Mouse (Mus musculus) stomach, embryonic 14.5 days (tissue): Measurements from ENCODE around the gene 4930412O13Rik. TPM values are rescaled to one million over a fixed set of nuclear protein-coding genes. Genes with fewer than 3 reads are reported as not detected.
A peak's percentile ranks its signal among the peaks of the same experiment; 100 is the strongest.

ENCODE experiments used
- ATAC-seq: fragments of 200-750 bp; cut with Nextera tagmentation; 2 replicates; pipeline ENCODE4 v1.8.0; 2017; ENCODE audit warnings: low read depth, moderate TSS enrichment; ENCODE audit not compliant: insufficient number of reproducible peaks, insufficient read depth, low FRiP score
- H3K27ac ChIP-seq: fragments of 300-500 bp; sonication (generic); 2 replicates; pipeline ENCODE4 v1.5.1; 2014; ENCODE audit warnings: mild to moderate bottlenecking, low read length, moderate library complexity, mixed read lengths
- H3K27me3 ChIP-seq: fragments of 300-500 bp; sonication (generic); 2 replicates; pipeline ENCODE4 v1.6.1; 2014; ENCODE audit warnings: low read length, control low read depth, mixed read lengths; ENCODE audit not compliant: control insufficient read depth, insufficient read depth
- H3K36me3 ChIP-seq: fragments of 300-500 bp; sonication (generic); 2 replicates; pipeline ENCODE4 v1.6.1; 2014; ENCODE audit warnings: mild to moderate bottlenecking, control low read depth, low read length, moderate library complexity, mixed read lengths; ENCODE audit not compliant: control insufficient read depth, insufficient read depth
- H3K4me1 ChIP-seq: fragments of 300-500 bp; sonication (generic); 2 replicates; pipeline ENCODE4 v1.6.1; 2014; ENCODE audit warnings: low read length, control low read depth, mixed read lengths; ENCODE audit not compliant: control insufficient read depth, insufficient read depth
- H3K4me2 ChIP-seq: fragments of 300-500 bp; sonication (generic); replicated peaks from 2 replicates; pipeline ENCODE4 v1.6.1; 2014; ENCODE audit warnings: low read depth, low read length, control low read depth
- H3K4me3 ChIP-seq: fragments of 300-500 bp; sonication (generic); 2 replicates; pipeline ENCODE4 v1.5.1; 2014; ENCODE audit warnings: low read depth, low read length, control low read depth
- H3K9ac ChIP-seq: fragments of 300-500 bp; sonication (generic); replicated peaks from 2 replicates; pipeline ENCODE4 v1.6.1; 2014; ENCODE audit warnings: low read depth, mild to moderate bottlenecking, control low read depth, low read length, moderate library complexity, mixed read lengths
- H3K9me3 ChIP-seq: fragments of 300-500 bp; sonication (generic); 2 replicates; pipeline ENCODE4 v1.6.1; 2016; ENCODE audit warnings: low read depth, low read length, control low read depth; ENCODE audit not compliant: control insufficient read depth
- WGBS: fragments of 180-500 bp; shearing (Covaris S2); extraction: QIAGEN DNeasy Blood & Tissue Kit; methylation state at CpG from one replicate; pipeline ENCODE4 v1.1.7; 2014; 5-methylcytosine and 5-hydroxymethylcytosine counted together
- polyA plus RNA-seq: library from polyadenylated mRNA; unstranded; fragments of >200 nt; fragmentation: Nextera tagmentation; extraction: Ambion mirVana; gene quantifications from 2 replicates; pipeline ENCODE4 v1.2.1, GENCODE M21; 2014

4930412O13Rik gene
- polyA plus RNA-seq, 1 experiment from 2014 or later = not detected

DNA sequence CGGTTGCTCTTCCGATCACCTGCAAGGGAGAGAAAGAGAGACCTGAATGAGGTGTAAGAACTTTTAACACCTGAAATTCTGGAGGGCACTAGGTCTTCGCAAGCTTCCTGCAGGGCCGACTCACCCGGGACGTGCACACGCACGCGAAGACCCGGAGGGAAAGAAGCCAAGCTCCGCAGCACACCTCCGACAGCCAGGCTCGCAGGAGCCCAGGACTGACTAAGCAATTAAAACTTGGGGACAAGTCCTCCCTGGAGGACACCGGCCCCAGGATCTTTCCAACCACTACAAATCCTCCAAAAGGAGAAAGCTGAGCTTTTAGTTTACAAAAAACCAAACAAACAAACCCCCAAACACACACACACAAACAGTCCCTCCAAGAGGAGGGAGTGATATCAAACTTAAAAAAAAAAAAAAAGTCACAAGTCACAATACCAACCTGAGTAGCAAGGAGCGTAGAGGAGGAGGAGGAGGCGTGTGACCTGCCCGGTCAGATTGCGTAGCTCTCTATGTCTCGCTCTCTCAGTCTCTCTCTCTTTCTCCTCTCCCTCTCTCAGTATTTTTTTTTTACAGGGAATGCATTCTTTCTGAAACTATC is 3.0 kb upstream of the 4930412O13Rik start:
- Histone ChIP-seq H3K27me3 (peaks cover 33% of the 10 kb centered on the region), H3K4me2 (peak overlapping the region; percentile 97), H3K4me1 (peaks cover 11% of the 10 kb centered on the region; the same call in 1 of the 2 replicates), H3K36me3 (no peaks in the 10 kb centered on the region), H3K4me3 (peak overlapping the region; percentile 41), H3K9me3 (no peaks in the 10 kb centered on the region), H3K27ac (no peak overlapping the region), H3K9ac (no peak overlapping the region; the same call in 1 of the 2 replicates)
- no peak for ATAC-seq
- WGBS = under 1% methylated on average over 19 of the region's 19 CpGs

- Histone ChIP-seq H3K4me1 (peaks cover 11% of the 10 kb centered on the region; the same call in 1 of the 2 replicates), H3K4me3 (peak overlapping the region; percentile 41), H3K27ac (no peak overlapping the region), H3K36me3 (no peaks in the 10 kb centered on the region), H3K9ac (no peak overlapping the region), H3K27me3 (peaks cover 30% of the 10 kb centered on the region), H3K4me2 (peak overlapping the region; percentile 97), H3K9me3 (no peaks in the 10 kb centered on the region)
- no peak for ATAC-seq
- WGBS = under 1% methylated on average over 33 of the region's 33 CpGs
Observed at GRCm38 (mm10) chr2:9878564-9879081, 2.4 kb upstream of the 4930412O13Rik start.

DNA sequence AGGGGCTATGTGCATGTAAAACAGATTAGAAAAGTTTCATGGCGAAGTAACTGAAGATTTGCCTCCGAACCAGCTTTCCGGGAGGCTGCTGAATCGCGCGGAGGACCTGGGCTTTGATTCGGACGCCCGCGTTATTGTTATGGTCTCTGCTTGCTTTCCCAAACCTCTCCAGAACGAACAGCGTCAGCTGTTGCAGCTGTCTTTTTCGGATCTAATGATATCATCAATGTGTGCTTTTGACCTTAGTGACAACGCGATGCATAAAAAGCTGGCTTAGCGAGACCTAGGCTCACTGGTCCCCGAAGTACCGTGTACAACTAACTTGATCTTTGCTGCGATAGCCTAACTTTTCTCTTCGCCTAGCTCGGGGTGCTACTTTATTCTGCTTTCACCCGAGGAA is 2.0 kb upstream of the 4930412O13Rik start:
- Histone ChIP-seq H3K4me1 (peaks cover 11% of the 10 kb centered on the region; the same call in 1 of the 2 replicates), H3K4me3 (peak overlapping the region; percentile 41), H3K9me3 (no peaks in the 10 kb centered on the region), H3K9ac (no peak overlapping the region), H3K27ac (no peak overlapping the region), H3K4me2 (peak overlapping the region; percentile 97), H3K27me3 (peaks cover 26% of the 10 kb centered on the region), H3K36me3 (no peaks in the 10 kb centered on the region)
- 0% methylated on average over 22 of the region's 22 CpGs for WGBS
- ATAC-seq = no peak; the same call in 1 of the 2 replicates

DNA sequence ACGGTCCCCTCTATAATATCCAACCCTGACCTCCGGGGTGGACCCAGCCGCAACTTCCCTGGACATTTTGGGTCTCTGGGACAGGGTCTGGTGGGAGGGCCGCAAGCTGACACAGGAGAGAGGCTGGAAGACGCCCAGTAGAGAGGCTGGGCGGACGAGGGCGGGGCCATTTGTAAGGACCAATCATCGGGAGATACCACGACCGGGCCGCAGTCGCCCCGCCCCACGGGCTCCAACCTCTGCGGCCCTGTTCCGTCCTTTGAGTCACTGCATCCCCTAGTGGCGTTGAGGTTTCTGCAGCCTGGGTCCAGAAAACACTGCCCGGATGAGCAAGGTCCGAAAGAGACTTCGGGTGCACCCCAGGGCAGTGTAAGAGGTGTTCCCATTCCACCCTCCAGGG is 1.6 kb upstream of the 4930412O13Rik start:
- Histone ChIP-seq H3K4me3 (peak overlapping the region; percentile 41), H3K4me1 (peaks cover 11% of the 10 kb centered on the region; the same call in 1 of the 2 replicates), H3K27ac (no peak overlapping the region), H3K4me2 (peak overlapping the region; percentile 97), H3K9me3 (no peaks in the 10 kb centered on the region), H3K27me3 (peaks cover 24% of the 10 kb centered on the region), H3K9ac (no peak overlapping the region), H3K36me3 (no peaks in the 10 kb centered on the region)
- ATAC-seq = peak; percentile 95
- under 1% methylated on average over 21 of the region's 21 CpGs for WGBS

- peaks cover 11% of the 10 kb centered on the region; the same call in 1 of the 2 replicates for H3K4me1 ChIP-seq
- no peaks in the 10 kb centered on the region for H3K9me3 ChIP-seq
- no peak overlapping the region for H3K4me3 ChIP-seq
- H3K27me3 ChIP-seq = peaks cover 26% of the 10 kb centered on the region
- 8% methylated on average over 11 of the region's 11 CpGs for WGBS
- H3K36me3 ChIP-seq = no peaks in the 10 kb centered on the region
- no peak overlapping the region for H3K9ac ChIP-seq
- no peak for ATAC-seq
- no peak overlapping the region for H3K27ac ChIP-seq
- H3K4me2 ChIP-seq = no peak overlapping the region
Observed at GRCm38 (mm10) chr2:9880271-9880670, 781 bp upstream of the 4930412O13Rik start.

DNA sequence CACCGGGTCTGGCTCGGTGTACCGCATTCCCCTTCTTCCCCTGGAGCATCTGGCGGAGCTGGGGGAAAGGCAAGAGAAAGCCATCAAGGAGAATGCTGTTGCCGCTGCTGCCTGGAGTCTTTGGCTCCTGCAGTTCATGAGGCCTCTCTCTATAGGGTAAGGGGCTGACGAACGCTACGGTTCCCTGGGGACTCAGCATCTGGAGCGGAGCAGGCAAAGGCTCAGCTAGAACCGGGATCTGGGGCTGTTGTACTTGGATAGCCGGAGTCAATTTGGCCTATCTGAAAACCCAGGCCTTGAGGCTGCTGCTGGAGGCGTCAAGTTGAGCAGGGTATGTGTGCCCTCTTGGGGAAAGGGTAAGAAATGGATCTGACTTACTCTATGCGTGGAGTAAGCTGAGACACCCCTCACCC is 565 bp downstream of the 4930412O13Rik start:
- peak overlapping the region; percentile 40 for H3K4me2 ChIP-seq
- H3K36me3 ChIP-seq = no peaks in the 10 kb centered on the region
- no peak overlapping the region for H3K27ac ChIP-seq
- no peak for ATAC-seq
- peaks cover 35% of the 10 kb centered on the region for H3K27me3 ChIP-seq
- H3K9ac ChIP-seq = no peak overlapping the region
- WGBS = 4% methylated on average over 12 of the region's 13 CpGs
- H3K4me3 ChIP-seq = peak overlapping the region; percentile 23; the same call in 1 of the 2 replicates
- H3K4me1 ChIP-seq = peaks cover 11% of the 10 kb centered on the region; the same call in 1 of the 2 replicates
- H3K9me3 ChIP-seq = no peaks in the 10 kb centered on the region

GRCm38 (mm10) chr2:9882371-9882925 is 1.4 kb downstream of the 4930412O13Rik start:
- H3K4me2 ChIP-seq = peak overlapping the region; percentile 31
- WGBS = 2% methylated on average over 39 of the region's 39 CpGs
- no peaks in the 10 kb centered on the region for H3K9me3 ChIP-seq
- no peaks in the 10 kb centered on the region for H3K36me3 ChIP-seq
- peaks cover 8% of the 10 kb centered on the region; the same call in 1 of the 2 replicates for H3K4me1 ChIP-seq
- H3K4me3 ChIP-seq = peak overlapping the region; percentile 20
- no peak overlapping the region for H3K27ac ChIP-seq
- no peak overlapping the region for H3K9ac ChIP-seq
- ATAC-seq = no peak
- H3K27me3 ChIP-seq = peaks cover 35% of the 10 kb centered on the region

DNA sequence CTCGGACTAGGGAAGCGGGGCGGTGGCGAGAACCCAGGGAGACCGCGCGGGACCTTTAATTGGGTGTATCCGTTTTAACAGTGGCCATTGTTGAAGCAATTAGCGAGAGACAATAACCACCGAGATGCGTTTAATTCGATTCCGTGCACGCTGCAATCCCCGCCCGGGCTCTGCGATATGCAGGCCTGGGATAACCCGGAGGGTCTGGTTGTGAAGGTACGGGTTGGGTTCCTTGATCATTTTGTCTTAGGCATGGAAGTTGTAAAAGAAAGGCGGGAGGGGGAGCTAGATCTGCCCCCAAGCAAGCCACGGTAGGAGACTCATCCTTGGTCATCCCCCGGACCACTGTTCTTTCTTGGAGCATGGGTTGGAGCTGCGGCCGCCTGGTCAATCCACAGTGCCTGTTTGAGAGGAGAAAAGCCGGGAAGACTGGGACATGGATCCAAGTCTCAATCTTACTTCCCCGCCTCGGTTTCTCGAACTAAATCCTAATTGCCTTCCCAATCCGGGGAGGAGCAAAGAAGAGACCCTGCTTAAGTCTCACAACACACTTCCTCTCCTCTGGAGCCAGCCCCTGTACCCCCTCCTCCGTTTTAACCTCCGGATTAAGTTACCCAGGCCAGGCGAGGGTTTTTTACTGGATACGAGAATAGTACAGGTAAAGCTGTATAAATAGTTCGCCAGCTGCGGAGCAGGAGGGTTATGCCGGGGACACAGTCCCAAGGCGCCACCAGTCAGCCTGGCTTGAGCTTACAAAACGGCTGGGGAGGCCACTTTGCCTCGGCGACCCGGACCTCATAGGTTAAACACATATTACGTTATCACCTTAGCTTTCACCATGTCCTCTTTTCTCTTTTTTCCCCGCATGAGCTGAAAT is 2.1 kb downstream of the 4930412O13Rik start:
- H3K27ac ChIP-seq = no peak overlapping the region

More for the DNA sequence above, 2.1 kb downstream of the 4930412O13Rik start:
- H3K9me3 ChIP-seq = no peaks in the 10 kb centered on the region
- H3K4me1 ChIP-seq = peaks cover 7% of the 10 kb centered on the region; the same call in 1 of the 2 replicates
- peak overlapping the region; percentile 20; the same call in 1 of the 2 replicates for H3K4me3 ChIP-seq
- under 1% methylated on average over 43 of the region's 43 CpGs for WGBS
- H3K9ac ChIP-seq = no peak overlapping the region
- peak overlapping the region; percentile 31 for H3K4me2 ChIP-seq
- ATAC-seq = no peak
- H3K36me3 ChIP-seq = no peaks in the 10 kb centered on the region
- H3K27me3 ChIP-seq = peaks cover 40% of the 10 kb centered on the region
